Mouse (Mus musculus): ENCODE measurements around the gene Psmb4. TPM values are rescaled to one million over a fixed set of nuclear protein-coding genes. Genes with fewer than 3 reads are reported as not detected.

Gene Psmb4
- total and polyA plus RNA-seq, 3 experiments = 481 to 798 (median 554) TPM

- TF ChIP-seq E2F4 (IDR thresholded peaks at IDR 0.05; ENCODE audit: insufficient replicate concordance, low read depth, low read length) = no peak
- no peak for TF ChIP-seq CHD1 (IDR thresholded peaks at IDR 0.05; ENCODE audit: low read depth, low read length)
- TF ChIP-seq CHD2 (IDR thresholded peaks at IDR 0.05; ENCODE audit: low read length) = peak; percentile 92
- TF ChIP-seq ETS1 (conservative IDR thresholded peaks at IDR 0.05; ENCODE audit: low read depth, low read length) = no peak
- TF ChIP-seq GABPA (IDR thresholded peaks at IDR 0.05; ENCODE audit: insufficient replicate concordance, low read depth, low read length) = no peak
- peak; percentile 63; the same call in 1 of the 2 replicates for TF ChIP-seq TCF12 (IDR thresholded peaks at IDR 0.05; ENCODE audit: low read depth, low read length)
- peak; percentile 58; the same call in 1 of the 2 replicates for TF ChIP-seq MEF2A (IDR thresholded peaks at IDR 0.05; ENCODE audit: borderline replicate concordance, low read depth, low read length)
- TF ChIP-seq NELFE (IDR thresholded peaks at IDR 0.05; ENCODE audit: low read depth, low read length) = peak; percentile 46; the same call in 1 of the 2 replicates
- no peak for TF ChIP-seq ZMIZ1 (IDR thresholded peaks at IDR 0.05; ENCODE audit: low read depth, low read length)
- no peak for TF ChIP-seq ZKSCAN1 (IDR thresholded peaks at IDR 0.05; ENCODE audit: borderline replicate concordance, low read depth, low read length)
- peak; percentile 87 for TF ChIP-seq HCFC1 (IDR thresholded peaks at IDR 0.05; ENCODE audit: low read depth, low read length)
- TF ChIP-seq UBTF (IDR thresholded peaks at IDR 0.05; ENCODE audit: low read depth, low read length) = no peak
- no peak for TF ChIP-seq USF1 (IDR thresholded peaks at IDR 0.05; ENCODE audit: low read depth, low read length)
- no peak for TF ChIP-seq PAX5 (IDR thresholded peaks at IDR 0.05; ENCODE audit: low read length)
- TF ChIP-seq POLR2A (IDR thresholded peaks at IDR 0.05; ENCODE audit: low read depth, low read length) = peak; percentile 75
- TF ChIP-seq IRF4 (IDR thresholded peaks at IDR 0.05; ENCODE audit: low read depth, low read length) = peak; percentile 51; the same call in 1 of the 2 replicates
- TF ChIP-seq KAT2A (IDR thresholded peaks at IDR 0.05; ENCODE audit: insufficient replicate concordance, low read length) = peak; percentile 96
- TF ChIP-seq USF2 (conservative IDR thresholded peaks at IDR 0.05; ENCODE audit: low read depth, low read length) = no peak
- TF ChIP-seq POLR2AphosphoS2 (IDR thresholded peaks at IDR 0.05; ENCODE audit: low read depth, low read length) = no peak
- no peak for TF ChIP-seq RCOR1 (conservative IDR thresholded peaks at IDR 0.05; ENCODE audit: low read depth, low read length)
- TF ChIP-seq JUN (IDR thresholded peaks at IDR 0.05; ENCODE audit: insufficient read depth, low read depth, low read length) = no peak
- TF ChIP-seq TBP (conservative IDR thresholded peaks at IDR 0.05; ENCODE audit: low read depth, low read length) = peak; percentile 83
These were observed 49.4 kb downstream of the Psmb4 start, which contains the start of gene Pogz (continued) for GRCm38 (mm10) chr3:94837183-94837890.

GRCm38 (mm10) chr3:94835396-94835795 is 51.4 kb downstream of the Psmb4 start:
- in situ Hi-C loops (cut with MboI; ENCODE audit: low pct_ligation_motif_present, low pct_unique_long_range_greater_than_20kb, low sequenced_read_pairs) = no loop called here
- no peak overlapping the region for H3K4me3 ChIP-seq (replicated peaks in 1 of 3; ENCODE audit: low read depth in 2 of 3, low read length in 2 of 3, poor library complexity in 1 of 3)
- dilution Hi-C loops (cut with MboI; ENCODE audit: extremely low pct_ligation_motif_present, extremely low pct_unique_long_range_greater_than_20kb, low sequenced_read_pairs) = no loop called here
- H3K9me3 ChIP-seq (replicated peaks; ENCODE audit: low read length) = peaks cover 6% of the 10 kb centered on the region
- no peak for DNase-seq (ENCODE audit: extremely low read depth)
- peaks cover 0 to 7% of the 10 kb centered on the region in 2 experiments for H3K36me3 ChIP-seq (replicated peaks in 1 of 2; ENCODE audit: control insufficient read depth in 1 of 2, insufficient read depth in 1 of 2, low read length in 1 of 2)
- no peak overlapping the region for H3K27ac ChIP-seq (ENCODE audit: insufficient read depth, low read depth)
- H3K9ac ChIP-seq (ENCODE audit: insufficient read depth, low read depth) = no peak overlapping the region
- TF ChIP-seq MAX (IDR thresholded peaks at IDR 0.05; ENCODE audit: low read length) (no peak), ZC3H11A (IDR thresholded peaks at IDR 0.05; ENCODE audit: low read depth, low read length) (no peak), POLR2A (IDR thresholded peaks at IDR 0.05; ENCODE audit: low read depth, low read length) (no peak), NRF1 (IDR thresholded peaks at IDR 0.05; ENCODE audit: low read depth, low read length) (no peak), ZNF384 (IDR thresholded peaks at IDR 0.05; ENCODE audit: low read depth, low read length) (no peak), ELF1 (IDR thresholded peaks at IDR 0.05; ENCODE audit: low read depth, low read length) (no peak), MYC (IDR thresholded peaks at IDR 0.05; ENCODE audit: low read depth, low read length) (no peak)
- peaks cover 0 to 21% of the 10 kb centered on the region in 2 experiments; a peak in 3 of 4 replicates for H3K4me1 ChIP-seq (ENCODE audit: control insufficient read depth in 1 of 2, insufficient read depth in 2 of 2)
- H3K4me2 ChIP-seq (ENCODE audit: insufficient read depth, low read depth, poor library complexity, severe bottlenecking) = no peak overlapping the region
- H3K79me2 ChIP-seq (replicated peaks; ENCODE audit: control insufficient read depth, extremely low read depth, insufficient read depth, poor library complexity, severe bottlenecking) = peaks cover 27% of the 10 kb centered on the region
- peaks cover 16% of the 10 kb centered on the region for H3K27me3 ChIP-seq (replicated peaks)

Data from CH12.LX (cell line).